Mouse (Mus musculus) retina, adult 2 months (tissue): Measurements from ENCODE around the gene Camsap1.
A peak's percentile ranks its signal among the peaks of the same experiment; 100 is the strongest.

Experiments
- DNase-seq: peaks from one replicate; pipeline ENCODE4 v3.0.0-alpha.2; 2012; ENCODE audit warnings: low read depth, low spot score

Gene Camsap1

DNA sequence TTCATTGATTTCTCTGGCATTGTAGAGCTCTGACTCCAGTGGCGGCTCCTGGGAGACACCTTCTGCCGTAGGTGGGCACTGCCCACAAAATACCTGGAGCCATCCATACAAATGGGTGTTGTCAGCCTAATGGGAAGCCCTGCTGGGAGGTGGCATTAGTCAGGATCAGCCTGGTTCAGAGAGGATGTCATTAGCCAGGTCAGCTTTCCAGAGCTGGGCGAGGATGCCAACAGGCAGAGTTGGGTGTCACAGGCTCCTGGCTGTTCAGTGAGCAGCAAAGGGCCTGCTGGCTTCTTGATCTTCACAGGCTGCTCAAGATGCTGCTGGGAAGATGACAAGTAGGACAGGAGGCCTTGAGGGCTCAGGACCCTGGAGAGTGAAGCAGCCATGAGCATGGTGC lies 98.3 kb downstream of the Camsap1 start:
- no peak for DNase-seq

DNA sequence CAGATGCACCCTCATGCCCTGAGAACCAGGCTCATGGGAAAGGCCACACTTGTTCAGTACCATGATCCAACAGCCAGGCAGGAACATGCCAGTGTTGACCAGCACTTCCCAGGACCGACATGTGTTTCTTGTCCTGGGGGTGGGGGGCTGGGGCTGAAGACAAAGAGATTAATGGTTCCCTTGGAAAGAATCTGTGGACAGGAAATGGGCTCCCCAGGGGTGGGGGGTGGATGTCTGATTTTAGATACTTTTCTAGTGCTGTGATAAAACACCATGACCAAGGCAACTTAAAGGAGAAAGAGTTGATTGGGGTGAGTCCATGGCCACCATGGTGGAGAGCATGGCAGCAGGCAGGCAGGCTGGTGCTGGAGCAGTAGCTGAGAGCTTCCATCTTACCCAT lies 100.8 kb downstream of the Camsap1 start:
- no peak for DNase-seq

DNA sequence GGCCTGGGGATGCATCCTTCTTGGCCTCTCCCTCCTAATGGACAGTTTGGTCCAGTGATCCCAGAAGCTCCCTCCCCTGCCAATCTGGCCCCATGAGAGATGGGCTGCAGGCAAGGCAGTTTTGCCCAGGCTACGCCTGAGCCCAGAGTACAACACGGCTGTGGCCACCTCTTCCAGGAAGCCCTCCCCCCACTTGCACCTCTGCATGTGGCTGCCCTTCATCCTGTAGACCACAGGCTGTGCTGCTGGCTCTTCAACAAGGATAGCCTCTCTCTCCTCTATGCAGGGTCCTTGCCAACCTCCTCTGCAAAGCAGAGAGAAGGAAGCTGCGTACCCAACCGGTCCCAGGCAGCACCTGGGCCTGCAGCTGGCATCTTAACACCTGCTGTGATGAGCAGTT lies 104.0 kb downstream of the Camsap1 start:
- no peak for DNase-seq

GRCm38 (mm10) chr2:25878516-25878915 lies 104.6 kb downstream of the Camsap1 start:
- DNase-seq: no peak

- peak; percentile 25 for DNase-seq
These were observed 105.3 kb downstream of the Camsap1 start for GRCm38 (mm10) chr2:25877736-25878268.

GRCm38 (mm10) chr2:25877250-25877735 lies 105.8 kb downstream of the Camsap1 start:
- DNase-seq: no peak
